Mouse (Mus musculus) C2C12 (cell line): ENCODE measurements around the gene Mgat4c.

Experiments used
- CEBPB ChIP-seq: IDR thresholded peaks from one replicate; pipeline ENCODE4 v1.6.1; 2011; ENCODE audit warnings: low read depth, mild to moderate bottlenecking, control low read depth, moderate library complexity
- CTCF ChIP-seq: IDR thresholded peaks from one replicate; pipeline ENCODE4 v1.5.1; 2011; ENCODE audit not compliant: control insufficient read depth, insufficient read depth, insufficient read length
- FOSL1 ChIP-seq: IDR thresholded peaks from one replicate; pipeline ENCODE4 v1.8.0; 2011; ENCODE audit warnings: mild to moderate bottlenecking, low read length; ENCODE audit not compliant: poor library complexity, insufficient read depth, severe bottlenecking
- MAX ChIP-seq: IDR thresholded peaks from one replicate; pipeline ENCODE4 v1.6.1; 2011; ENCODE audit warnings: mild to moderate bottlenecking, control low read depth
- MYOD1 ChIP-seq: IDR thresholded peaks from one replicate; pipeline ENCODE4 v1.6.1; 2011; ENCODE audit warnings: low read depth; ENCODE audit not compliant: control insufficient read depth, insufficient read length
- MYOG ChIP-seq: IDR thresholded peaks from one replicate; pipeline ENCODE4 v1.6.1; 2011; ENCODE audit not compliant: control insufficient read depth, insufficient read length; ENCODE audit errors: extremely low read depth
- USF1 ChIP-seq: IDR thresholded peaks from one replicate; pipeline ENCODE4 v1.6.1; 2011; ENCODE audit warnings: low read depth, mild to moderate bottlenecking, control low read depth, moderate library complexity

- TF ChIP-seq CTCF (no peak), USF1 (no peak), MYOG (no peak), CEBPB (no peak), MYOD1 (no peak), FOSL1 (no peak), MAX (no peak)
Observed at GRCm38 (mm10) chr10:101798831-101799474, 117.7 kb downstream of the Mgat4c start.
